Mouse (Mus musculus): ENCODE measurements around the gene Sbno2.
A peak's percentile ranks its signal among the peaks of the same experiment; 100 is the strongest.

Gene Sbno2

GRCm38 (mm10) chr10:80105460-80105859 is at the start of gene Sbno2:
Gene Sbno2 (minus strand): TSS chr10:80105571.
- DNase-seq (ENCODE audit: low spot score in 2 of 2): peak; percentile 64 to 68

GRCm38 (mm10) chr10:80154384-80154783 is 49.0 kb upstream of the Sbno2 start:
- no peak for DNase-seq (ENCODE audit: low spot score in 2 of 2)

GRCm38 (mm10) chr10:80153713-80154112 is 48.3 kb upstream of the Sbno2 start:
- no peak for DNase-seq (ENCODE audit: low spot score in 2 of 2)

GRCm38 (mm10) chr10:80152873-80153260 is 47.5 kb upstream of the Sbno2 start:
- peak; percentile 70 to 76 for DNase-seq (ENCODE audit: low spot score in 2 of 2)

GRCm38 (mm10) chr10:80152071-80152872 is 46.9 kb upstream of the Sbno2 start:
- DNase-seq (ENCODE audit: low spot score in 2 of 2): peak; percentile 61 to 62

GRCm38 (mm10) chr10:80151211-80152034 is 46.1 kb upstream of the Sbno2 start:
- DNase-seq (ENCODE audit: low spot score in 2 of 2): peak; percentile 84 to 87

GRCm38 (mm10) chr10:80150226-80151210 is 45.1 kb upstream of the Sbno2 start:
- DNase-seq (ENCODE audit: low spot score in 2 of 2): peak; percentile 81 to 83

GRCm38 (mm10) chr10:80149291-80150225 is 44.2 kb upstream of the Sbno2 start:
- DNase-seq (ENCODE audit: low spot score in 2 of 2): peak; percentile 98

- DNase-seq (ENCODE audit: low spot score in 2 of 2): peak; percentile 89 to 90
These were observed 43.4 kb upstream of the Sbno2 start for GRCm38 (mm10) chr10:80148610-80149290.

GRCm38 (mm10) chr10:80147719-80148601 is 42.6 kb upstream of the Sbno2 start, which contains the start of gene Midn:
Gene Midn (plus strand): TSS chr10:80148272.
- peak; percentile 54 to 65 for DNase-seq (ENCODE audit: low spot score in 2 of 2)

GRCm38 (mm10) chr10:80147146-80147718 is 41.9 kb upstream of the Sbno2 start:
- peak in 1 of 2 experiments; percentile 34 for DNase-seq (ENCODE audit: low spot score in 2 of 2)

GRCm38 (mm10) chr10:80146568-80147011 is 41.2 kb upstream of the Sbno2 start:
- DNase-seq (ENCODE audit: low spot score in 2 of 2): no peak

- DNase-seq (ENCODE audit: low spot score in 2 of 2): peak in 1 of 2 experiments; percentile 65
These were observed 40.5 kb upstream of the Sbno2 start for GRCm38 (mm10) chr10:80145896-80146295.

GRCm38 (mm10) chr10:80144864-80145838 is 39.8 kb upstream of the Sbno2 start:
- DNase-seq (ENCODE audit: low spot score in 2 of 2): peak; percentile 68 to 70

- peak in 1 of 2 experiments; percentile 8 for DNase-seq (ENCODE audit: low spot score in 2 of 2)
These were observed 38.8 kb upstream of the Sbno2 start for GRCm38 (mm10) chr10:80144159-80144558.

- DNase-seq (ENCODE audit: low spot score in 2 of 2): peak in 1 of 2 experiments; percentile 7
These were observed 38.3 kb upstream of the Sbno2 start for GRCm38 (mm10) chr10:80143664-80144063.

- DNase-seq (ENCODE audit: low spot score in 2 of 2): peak in 1 of 2 experiments; percentile 63
These were observed 37.2 kb upstream of the Sbno2 start for GRCm38 (mm10) chr10:80142530-80142925.

Data from spleen, postnatal 36 days (tissue).